In genomic region chr5:37823721-37824460, GRCm38 (mm10) we compare ENCODE assay signal across 8 mouse cellular contexts. TPM values are rescaled to one million over a fixed set of nuclear protein-coding genes. Genes with fewer than 3 reads are reported as not detected.
A peak's percentile ranks its signal among the peaks of the same experiment; 100 is the strongest.
DNase-seq lines count a peak whose midpoint lies in the region; ATAC-seq and TF ChIP-seq lines count a peak whose summit lies in the region.

No protein-coding gene starts in this region.

- H3K27me3 ChIP-seq in forebrain, embryonic 10.5 days (ENCODE audit: poor library complexity, severe bottlenecking): peaks cover 100% of the 10 kb centered on the region
- H3K27me3 ChIP-seq in hindbrain, embryonic 16.5 days (replicated peaks; ENCODE audit: control insufficient read depth, insufficient read depth, low read length): peaks cover 55% of the 10 kb centered on the region
- peaks cover 91% of the 10 kb centered on the region for H3K27me3 ChIP-seq in midbrain, embryonic 14.5 days (ENCODE audit: control insufficient read depth, insufficient read depth, low read length)

- no peaks in the 10 kb centered on the region for H3K9me3 ChIP-seq in forebrain, embryonic 10.5 days
- no peaks in the 10 kb centered on the region for H3K9me3 ChIP-seq in hindbrain, embryonic 16.5 days (ENCODE audit: control insufficient read depth, low read length)
- H3K9me3 ChIP-seq in midbrain, embryonic 14.5 days (ENCODE audit: control insufficient read depth, low read length): no peaks in the 10 kb centered on the region

- ATAC-seq in hindbrain, embryonic 16.5 days: peak; percentile 44
- ATAC-seq in midbrain, embryonic 14.5 days (ENCODE audit: low FRiP score, low TSS enrichment): peak; percentile 28

- H3K4me1 ChIP-seq in forebrain, embryonic 10.5 days: peaks cover 83% of the 10 kb centered on the region
- H3K4me1 ChIP-seq in hindbrain, embryonic 16.5 days (ENCODE audit: control insufficient read depth, insufficient read depth, low read depth, low read length): peaks cover 22% of the 10 kb centered on the region
- H3K4me1 ChIP-seq in midbrain, embryonic 14.5 days (ENCODE audit: control insufficient read depth, insufficient read depth, low read length): peaks cover 38% of the 10 kb centered on the region

- peak overlapping the region; percentile 45 for H3K4me3 ChIP-seq in left cerebral cortex, adult 2 months
- H3K4me3 ChIP-seq in forebrain, embryonic 10.5 days: peak overlapping the region; percentile 71
- peak overlapping the region; percentile 46 for H3K4me3 ChIP-seq in hindbrain, embryonic 16.5 days (ENCODE audit: low read length)
- H3K4me3 ChIP-seq in midbrain, embryonic 14.5 days (replicated peaks; ENCODE audit: low read depth, low read length): peak overlapping the region; percentile 36

- peak overlapping the region; percentile 71 for H3K4me2 ChIP-seq in hindbrain, embryonic 16.5 days (ENCODE audit: low read length)
- peak overlapping the region; percentile 64 for H3K4me2 ChIP-seq in midbrain, embryonic 14.5 days (ENCODE audit: low read length)

- peaks cover 8% of the 10 kb centered on the region for H3K36me3 ChIP-seq in forebrain, embryonic 10.5 days (replicated peaks)
- H3K36me3 ChIP-seq in hindbrain, embryonic 16.5 days (ENCODE audit: control insufficient read depth, insufficient read depth, low read length): no peaks in the 10 kb centered on the region
- no peaks in the 10 kb centered on the region for H3K36me3 ChIP-seq in midbrain, embryonic 14.5 days (ENCODE audit: control insufficient read depth, insufficient read depth, low read length)

- TF ChIP-seq CTCF in left cerebral cortex, adult 2 months (IDR thresholded peaks at IDR 0.05): no peak

- no peak overlapping the region; the same call in 1 of the 2 replicates for H3K27ac ChIP-seq in left cerebral cortex, adult 2 months
- peak overlapping the region; percentile 88 for H3K27ac ChIP-seq in forebrain, embryonic 10.5 days
- no peak overlapping the region for H3K27ac ChIP-seq in hindbrain, embryonic 16.5 days (ENCODE audit: low read depth, low read length)
- no peak overlapping the region for H3K27ac ChIP-seq in midbrain, embryonic 14.5 days (replicated peaks; ENCODE audit: low read depth, low read length)

- DNase-seq in left cerebral cortex, adult 2 months (ENCODE audit: extremely low spot score in 1 of 2, low spot score in 2 of 2): no peak
- no peak for DNase-seq in left cerebral cortex, adult 11 months (ENCODE audit: low spot score)
- DNase-seq in forebrain, embryonic 10.5 days (ENCODE audit: extremely low spot score, low spot score): no peak
- peak; percentile 36 for DNase-seq in midbrain, embryonic 14.5 days
- DNase-seq in layer of hippocampus, adult 8-10 months (ENCODE audit: low spot score in 2 of 2): no peak
- DNase-seq in thymus, postnatal 25 days: no peak
- no peak for DNase-seq in cerebellum, postnatal 25 days

- H3K9ac ChIP-seq in hindbrain, embryonic 16.5 days (ENCODE audit: low read depth, low read length): peak overlapping the region; percentile 55
- H3K9ac ChIP-seq in midbrain, embryonic 14.5 days (replicated peaks; ENCODE audit: low read length): peak overlapping the region; percentile 39; the same call in 1 of the 2 replicates

- WGBS in forebrain, embryonic 10.5 days: under 1% methylated on average over 55 of the region's 58 CpGs
- under 1% methylated on average over 53 of the region's 58 CpGs for WGBS in hindbrain, embryonic 16.5 days
- under 1% methylated on average over 56 of the region's 58 CpGs for WGBS in midbrain, embryonic 14.5 days

- intact Hi-C loops in left cerebral cortex, adult 2 months (cut with DNase I): no loop called here

RNA-seq across cellular contexts. Expression of gene Msx1, which starts 0.5 kb away (rescaled TPM):
- 1 to 10 TPM; 3.1 to 3.3 TPM for total RNA-seq in left cerebral cortex, adult 2 months (2021)
- 176 and 192 TPM in 2 replicates for polyA plus RNA-seq in forebrain, embryonic 10.5 days (2016; fragmentation: Nextera tagmentation; extraction: Ambion mirVana)
- polyA plus RNA-seq in hindbrain, embryonic 16.5 days (2015; fragmentation: Nextera tagmentation; extraction: Ambion mirVana): 28.9 and 30.5 TPM in 2 replicates
- polyA plus RNA-seq in midbrain, embryonic 14.5 days (2014; fragmentation: Nextera tagmentation; extraction: Ambion mirVana): 5.9 and 13.3 TPM in 2 replicates
- 1 to 10 TPM; 4.7 to 5.2 (median 5.1) TPM for total RNA-seq in layer of hippocampus, adult 8-10 months (2022)
